Mouse (Mus musculus) limb, embryonic 12.5 days (tissue): Measurements from ENCODE around the gene Lrwd1. TPM values are rescaled to one million over a fixed set of nuclear protein-coding genes. Genes with fewer than 3 reads are reported as not detected.

Experiments
- ATAC-seq: fragments of 200-750 bp; cut with Nextera tagmentation; 2 replicates; pipeline ENCODE4 v1.8.0; 2017; ENCODE audit warnings: low read depth, moderate TSS enrichment; ENCODE audit not compliant: insufficient number of reproducible peaks, insufficient read depth, low FRiP score, low TSS enrichment
- H3K27ac ChIP-seq: fragments of 300-500 bp; sonication (generic); 2 replicates; pipeline ENCODE4 v1.5.1; 2016; ENCODE audit warnings: mild to moderate bottlenecking, moderate library complexity
- H3K27me3 ChIP-seq: fragments of 300-500 bp; sonication (generic); 2 replicates; pipeline ENCODE4 v1.6.1; 2016; ENCODE audit warnings: mild to moderate bottlenecking, moderate library complexity
- H3K36me3 ChIP-seq: fragments of 300-500 bp; sonication (generic); 2 replicates; pipeline ENCODE4 v1.6.1; 2016; ENCODE audit warnings: mild to moderate bottlenecking, moderate library complexity
- H3K4me1 ChIP-seq: fragments of 300-500 bp; sonication (generic); replicated peaks from 2 replicates; pipeline ENCODE4 v1.6.1; 2016
- H3K4me2 ChIP-seq: fragments of 300-500 bp; sonication (generic); 2 replicates; pipeline ENCODE4 v1.6.1; 2016; ENCODE audit warnings: mild to moderate bottlenecking, moderate library complexity
- H3K4me3 ChIP-seq: fragments of 300-500 bp; sonication (generic); replicated peaks from 2 replicates; pipeline ENCODE4 v1.5.1; 2016; ENCODE audit warnings: mild to moderate bottlenecking
- H3K9ac ChIP-seq: fragments of 300-500 bp; sonication (generic); replicated peaks from 2 replicates; pipeline ENCODE4 v1.6.1; 2016; ENCODE audit warnings: mild to moderate bottlenecking, moderate library complexity
- H3K9me3 ChIP-seq: fragments of 300-500 bp; sonication (generic); 2 replicates; pipeline ENCODE4 v1.6.1; 2016; ENCODE audit warnings: mild to moderate bottlenecking, moderate library complexity
- WGBS: fragments of 180-500 bp; shearing (Covaris S2); methylation state at CpG from one replicate; pipeline ENCODE4 v1.1.7; 2016; 5-methylcytosine and 5-hydroxymethylcytosine counted together
- polyA plus RNA-seq: library from polyadenylated mRNA; unstranded; fragments of >200 nt; fragmentation: Nextera tagmentation; extraction: Ambion mirVana; gene quantifications from 2 replicates; pipeline ENCODE4 v1.2.1, GENCODE M21; 2016

Lrwd1 gene
- polyA plus RNA-seq, 1 experiment from 2014 or later: 49.6 TPM

DNA sequence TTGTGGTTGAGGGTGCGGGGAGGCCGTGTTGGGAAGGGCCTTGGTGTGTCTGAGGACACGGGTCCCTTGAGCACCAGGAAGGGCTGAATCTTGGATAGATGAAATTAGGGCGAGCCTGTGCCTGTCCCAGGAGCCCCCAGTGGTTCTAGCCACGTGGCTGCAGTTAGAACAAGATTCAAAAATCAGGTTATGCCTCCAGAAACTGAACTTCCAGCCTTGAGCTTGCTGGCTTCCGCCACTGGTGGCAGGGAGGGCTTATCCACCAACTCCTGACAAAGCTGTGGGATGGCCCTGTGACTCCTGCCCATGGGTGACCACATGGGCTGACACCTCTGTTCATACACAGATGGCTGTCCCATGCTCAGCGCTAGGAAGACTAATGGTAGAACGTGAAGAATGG, 11.8 kb upstream of the Lrwd1 start:
- H3K9me3 ChIP-seq: peaks cover 6% of the 10 kb centered on the region; the same call in 1 of the 2 replicates
- 72% methylated on average over 8 of the region's 8 CpGs for WGBS
- H3K27me3 ChIP-seq: no peaks in the 10 kb centered on the region
- no peaks in the 10 kb centered on the region for H3K4me1 ChIP-seq
- H3K4me2 ChIP-seq: no peak overlapping the region
- ATAC-seq: no peak
- H3K36me3 ChIP-seq: no peaks in the 10 kb centered on the region
- no peak overlapping the region for H3K4me3 ChIP-seq
- no peak overlapping the region for H3K27ac ChIP-seq
- H3K9ac ChIP-seq: no peak overlapping the region

DNA sequence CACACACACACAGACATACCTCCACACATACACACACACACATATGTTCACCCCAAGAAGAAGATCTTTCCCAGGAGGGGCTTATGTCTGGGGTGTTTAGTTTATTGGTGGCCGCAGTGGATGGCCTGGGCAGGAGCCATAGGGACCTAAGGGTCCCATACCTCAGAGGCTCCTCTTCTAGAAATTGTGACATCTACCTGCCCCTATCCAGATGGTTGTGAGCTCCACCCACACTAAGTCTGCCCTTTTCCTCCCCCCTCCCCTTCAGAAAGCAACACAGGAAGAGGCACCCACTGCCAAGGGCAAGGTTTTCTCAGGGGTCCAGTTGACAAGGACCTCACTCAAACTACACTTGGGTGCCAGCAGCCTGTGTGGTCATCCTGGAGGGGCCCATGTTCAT, 11.1 kb upstream of the Lrwd1 start:
- Histone ChIP-seq H3K9ac (no peak overlapping the region), H3K9me3 (peaks cover 9% of the 10 kb centered on the region; the same call in 1 of the 2 replicates), H3K27me3 (no peaks in the 10 kb centered on the region), H3K27ac (no peak overlapping the region), H3K4me2 (no peak overlapping the region), H3K4me3 (no peak overlapping the region), H3K36me3 (peaks cover 7% of the 10 kb centered on the region), H3K4me1 (no peaks in the 10 kb centered on the region)
- 93% methylated on average over 1 of the region's 1 CpGs for WGBS
- ATAC-seq: no peak

DNA sequence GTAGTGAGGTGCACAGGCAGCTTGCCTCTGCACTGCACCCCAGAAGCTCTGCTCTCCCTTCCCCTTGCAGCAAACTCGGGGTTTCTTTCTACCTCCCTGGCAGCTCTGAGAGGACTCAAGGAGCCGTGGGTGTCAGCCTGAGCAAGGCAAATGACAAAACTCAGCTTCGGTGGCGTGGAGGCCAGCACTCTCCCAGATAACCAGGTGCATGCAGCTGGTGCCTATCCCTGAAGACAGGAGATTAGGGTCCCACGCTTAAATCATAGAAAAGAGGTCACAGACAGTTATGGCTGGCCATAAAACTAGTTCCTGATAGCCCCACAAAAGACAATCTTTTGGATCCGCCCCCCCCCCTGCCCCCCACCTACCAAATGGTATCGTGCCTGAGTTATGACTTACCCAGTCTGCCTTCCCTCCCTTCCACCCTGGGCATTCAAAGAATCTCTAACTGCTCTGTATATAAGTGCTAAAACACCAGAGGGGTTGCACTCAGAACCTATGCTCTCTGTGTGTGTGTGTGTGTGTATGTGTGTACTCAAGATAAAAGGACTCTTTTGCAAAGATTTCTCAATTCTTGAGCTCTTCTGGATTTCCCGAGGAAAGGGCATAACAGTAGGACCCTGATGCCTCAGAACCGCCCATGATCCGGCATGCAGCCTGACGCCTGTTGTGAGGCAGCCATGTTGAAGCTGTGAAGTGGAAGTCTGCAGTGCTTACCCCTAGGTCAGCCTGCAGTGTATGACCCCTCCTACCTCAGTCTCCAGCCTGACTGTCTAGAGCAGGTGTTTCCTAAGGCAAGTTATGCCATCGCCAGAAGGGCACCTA, 8.9 kb upstream of the Lrwd1 start:
- Histone ChIP-seq H3K4me2 (no peak overlapping the region), H3K4me1 (no peaks in the 10 kb centered on the region), H3K27ac (no peak overlapping the region), H3K9me3 (peaks cover 9% of the 10 kb centered on the region; the same call in 1 of the 2 replicates), H3K4me3 (no peak overlapping the region), H3K27me3 (no peaks in the 10 kb centered on the region), H3K36me3 (peaks cover 27% of the 10 kb centered on the region), H3K9ac (no peak overlapping the region)
- 62% methylated on average over 12 of the region's 12 CpGs for WGBS
- no peak for ATAC-seq

DNA sequence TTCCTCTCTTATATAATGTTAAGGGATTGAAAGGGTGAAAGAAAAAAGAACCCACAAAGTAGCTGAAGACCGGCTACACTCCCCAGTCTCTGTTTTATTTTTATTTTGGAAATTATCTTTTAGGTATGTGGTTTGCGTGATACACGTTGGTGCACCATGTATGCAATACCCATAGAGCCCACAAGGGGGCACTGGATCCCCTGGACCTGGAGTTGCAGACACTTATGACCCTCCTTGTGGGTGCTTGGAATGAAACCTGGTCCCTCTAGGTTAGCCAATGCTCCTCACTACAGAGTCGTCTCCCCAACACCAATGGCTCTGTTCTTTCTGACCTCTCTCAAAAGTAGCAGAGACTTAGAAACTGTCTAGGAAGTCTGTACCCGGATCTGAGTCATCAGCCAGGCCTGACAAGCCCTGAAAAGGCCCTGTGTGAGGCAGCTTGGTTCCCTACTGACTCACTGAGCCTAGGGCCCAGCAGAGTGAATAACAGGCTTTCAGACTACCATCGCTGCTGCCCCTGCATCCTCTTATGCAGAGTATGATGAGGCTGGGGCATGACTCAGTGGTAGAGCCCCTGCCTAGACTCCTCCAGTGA, 7.4 kb upstream of the Lrwd1 start:
- peaks cover 9% of the 10 kb centered on the region; the same call in 1 of the 2 replicates for H3K9me3 ChIP-seq
- no peaks in the 10 kb centered on the region for H3K4me1 ChIP-seq
- H3K4me3 ChIP-seq: no peak overlapping the region
- 89% methylated on average over 6 of the region's 6 CpGs for WGBS
- ATAC-seq: no peak
- H3K36me3 ChIP-seq: peaks cover 42% of the 10 kb centered on the region
- no peak overlapping the region for H3K9ac ChIP-seq
- no peaks in the 10 kb centered on the region for H3K27me3 ChIP-seq
- H3K27ac ChIP-seq: no peak overlapping the region
- H3K4me2 ChIP-seq: no peak overlapping the region

DNA sequence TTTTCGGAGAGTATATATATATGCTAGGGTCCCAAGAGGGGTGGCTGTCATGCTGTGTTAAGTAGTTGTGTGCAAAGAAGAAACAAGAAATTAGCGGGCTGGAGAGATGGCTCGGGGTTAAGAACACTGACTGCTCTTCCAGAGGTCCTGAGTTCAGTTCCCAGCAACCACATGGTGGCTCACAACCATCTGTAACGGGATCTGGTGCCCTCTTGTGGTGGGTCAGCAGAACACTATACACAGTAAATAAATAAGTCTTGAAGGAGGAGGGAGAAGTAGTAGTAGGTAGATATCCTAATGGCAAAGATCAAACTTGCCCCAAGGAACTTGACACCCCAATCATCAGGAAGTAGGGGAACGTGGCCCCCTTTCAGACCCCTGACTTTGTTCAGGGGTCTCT, 6.9 kb upstream of the Lrwd1 start:
- no peak for ATAC-seq
- H3K36me3 ChIP-seq: peaks cover 46% of the 10 kb centered on the region
- WGBS: 83% methylated on average over 5 of the region's 5 CpGs
- H3K9ac ChIP-seq: no peak overlapping the region
- no peak overlapping the region for H3K4me2 ChIP-seq
- H3K4me1 ChIP-seq: no peaks in the 10 kb centered on the region
- no peak overlapping the region for H3K27ac ChIP-seq
- no peak overlapping the region for H3K4me3 ChIP-seq
- peaks cover 9% of the 10 kb centered on the region; the same call in 1 of the 2 replicates for H3K9me3 ChIP-seq
- no peaks in the 10 kb centered on the region for H3K27me3 ChIP-seq

DNA sequence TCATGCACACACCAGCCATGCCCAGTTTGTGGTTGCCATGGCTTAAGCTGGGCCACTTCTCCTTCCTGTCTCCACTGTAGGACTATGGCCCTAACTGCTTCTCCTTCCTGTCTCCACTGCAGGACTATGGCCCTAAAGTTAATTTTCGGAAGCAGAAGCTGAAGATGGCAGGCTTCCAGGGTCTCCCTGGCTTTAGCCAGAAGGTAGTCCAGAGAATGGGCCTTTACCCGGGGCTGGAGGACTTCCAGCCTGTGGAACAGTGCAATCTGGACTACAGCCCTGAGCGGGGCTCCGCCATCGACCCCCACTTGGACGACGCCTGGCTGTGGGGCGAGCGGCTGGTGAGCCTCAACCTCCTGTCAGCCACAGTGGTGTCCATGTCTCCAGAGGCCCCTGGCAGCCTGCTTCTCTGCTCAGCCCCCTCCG, 4.2 kb upstream of the Lrwd1 start:
- H3K4me1 ChIP-seq: peaks cover 11% of the 10 kb centered on the region
- WGBS: 95% methylated on average over 10 of the region's 10 CpGs
- H3K9me3 ChIP-seq: peaks cover 9% of the 10 kb centered on the region; the same call in 1 of the 2 replicates
- H3K4me2 ChIP-seq: no peak overlapping the region
- H3K36me3 ChIP-seq: peaks cover 46% of the 10 kb centered on the region
- H3K4me3 ChIP-seq: no peak overlapping the region
- H3K9ac ChIP-seq: no peak overlapping the region
- H3K27ac ChIP-seq: no peak overlapping the region
- H3K27me3 ChIP-seq: no peaks in the 10 kb centered on the region
- no peak for ATAC-seq

DNA sequence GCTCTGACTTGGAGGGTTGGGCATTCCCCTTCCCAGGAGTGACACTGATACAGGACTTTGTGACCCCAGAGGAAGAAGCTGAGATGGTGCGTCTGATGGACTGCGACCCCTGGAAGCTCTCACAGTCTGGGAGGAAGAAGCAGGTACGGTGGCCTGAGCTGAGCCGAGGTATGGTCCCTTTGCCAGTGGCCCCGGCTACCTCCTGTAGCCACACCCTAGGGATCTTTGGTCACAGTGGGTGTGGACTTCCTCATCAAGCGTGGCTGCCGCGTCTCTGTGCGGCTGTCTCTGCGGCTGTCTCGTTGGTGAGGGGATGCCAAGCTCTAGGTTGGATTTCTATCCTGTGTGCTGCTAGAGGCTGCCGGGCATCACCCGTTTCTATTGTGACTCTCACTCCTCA, 3.5 kb upstream of the Lrwd1 start:
- Histone ChIP-seq H3K4me3 (no peak overlapping the region), H3K36me3 (peaks cover 46% of the 10 kb centered on the region), H3K4me1 (peaks cover 18% of the 10 kb centered on the region), H3K9me3 (peaks cover 9% of the 10 kb centered on the region; the same call in 1 of the 2 replicates), H3K4me2 (no peak overlapping the region), H3K9ac (no peak overlapping the region), H3K27me3 (no peaks in the 10 kb centered on the region), H3K27ac (no peak overlapping the region)
- ATAC-seq: no peak
- 94% methylated on average over 13 of the region's 13 CpGs for WGBS

DNA sequence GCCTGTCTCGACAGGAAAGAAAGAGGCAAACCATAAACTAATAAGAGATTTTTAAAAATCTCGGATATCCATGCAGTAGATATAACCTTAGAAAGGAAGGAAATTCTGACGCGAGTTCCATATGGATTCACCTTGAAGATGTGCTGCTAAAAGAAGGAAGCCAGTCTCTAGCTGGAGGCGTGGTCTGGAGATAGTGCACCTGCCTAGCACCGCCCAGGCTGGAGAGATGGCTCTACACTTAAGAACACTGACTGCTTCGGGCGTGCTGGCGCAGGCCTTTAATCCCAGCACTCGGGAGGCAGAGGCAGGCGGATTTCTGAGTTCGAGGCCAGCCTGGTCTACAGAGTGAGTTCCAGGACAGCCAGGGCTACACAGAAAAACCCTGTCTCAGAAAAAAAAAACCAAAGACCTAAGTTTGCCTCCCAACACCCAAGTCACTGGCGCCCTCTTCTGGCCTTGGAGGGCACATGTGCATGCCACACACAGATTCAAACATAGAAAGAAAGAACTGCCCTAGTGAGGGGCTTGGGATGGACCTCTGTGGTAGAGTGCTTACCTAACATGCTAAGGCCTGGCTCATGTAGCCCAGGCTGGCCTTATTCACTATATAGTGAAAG, 1.9 kb upstream of the Lrwd1 start:
- peaks cover 18% of the 10 kb centered on the region for H3K4me1 ChIP-seq
- no peak overlapping the region for H3K27ac ChIP-seq
- no peak overlapping the region for H3K9ac ChIP-seq
- 76% methylated on average over 13 of the region's 13 CpGs for WGBS
- ATAC-seq: no peak
- H3K36me3 ChIP-seq: peaks cover 58% of the 10 kb centered on the region
- H3K9me3 ChIP-seq: 0 out of 2 replicates have a peak, but pooled peaks cover 4% of the 10 kb centered on the region
- no peak overlapping the region for H3K4me2 ChIP-seq
- 0 out of 2 replicates have a peak overlapping the region, but pooled peaks have one; percentile 64 for H3K4me3 ChIP-seq
- H3K27me3 ChIP-seq: no peaks in the 10 kb centered on the region

DNA sequence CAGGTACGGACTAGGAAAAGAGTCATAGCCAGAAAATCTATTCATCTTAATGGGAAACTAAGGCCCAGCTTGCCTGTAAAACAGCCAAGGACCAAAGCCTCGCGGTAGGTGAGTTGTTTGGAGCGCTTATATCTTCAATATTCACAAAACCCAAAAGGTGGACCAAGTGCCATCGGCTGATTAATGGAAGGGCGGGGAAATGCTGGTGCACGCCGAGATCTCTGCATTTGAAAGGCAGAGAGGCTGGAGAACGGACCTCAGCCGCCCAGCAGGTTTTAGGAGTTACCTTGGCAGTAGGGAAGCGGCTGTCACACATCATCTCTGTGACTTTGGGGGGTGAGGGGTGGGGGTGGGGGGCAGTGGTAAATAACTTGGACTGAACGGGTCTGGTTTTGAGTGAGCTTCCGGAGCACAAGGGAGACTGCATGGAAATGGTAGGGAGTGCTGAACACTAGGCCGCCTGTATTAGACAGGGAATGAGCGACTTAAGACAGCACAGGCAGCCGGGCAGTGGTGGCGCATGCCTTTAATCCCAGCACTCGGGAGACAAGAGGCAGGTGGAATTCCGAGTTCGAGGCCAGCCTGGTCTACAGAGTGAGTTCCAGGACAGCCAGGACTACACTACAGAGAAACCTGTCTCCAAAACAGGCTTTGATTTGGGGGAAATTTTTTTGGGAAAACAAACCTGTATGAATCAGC, 567 bp upstream of the Lrwd1 start:
- H3K27me3 ChIP-seq: no peaks in the 10 kb centered on the region
- 12% methylated on average over 20 of the region's 20 CpGs for WGBS
- no peak overlapping the region for H3K27ac ChIP-seq
- H3K36me3 ChIP-seq: peaks cover 60% of the 10 kb centered on the region
- H3K4me2 ChIP-seq: peak overlapping the region; percentile 76
- peak overlapping the region; percentile 64 for H3K4me3 ChIP-seq
- ATAC-seq: no peak
- peak overlapping the region; percentile 81 for H3K9ac ChIP-seq
- H3K4me1 ChIP-seq: peaks cover 18% of the 10 kb centered on the region
- no peaks in the 10 kb centered on the region for H3K9me3 ChIP-seq

DNA sequence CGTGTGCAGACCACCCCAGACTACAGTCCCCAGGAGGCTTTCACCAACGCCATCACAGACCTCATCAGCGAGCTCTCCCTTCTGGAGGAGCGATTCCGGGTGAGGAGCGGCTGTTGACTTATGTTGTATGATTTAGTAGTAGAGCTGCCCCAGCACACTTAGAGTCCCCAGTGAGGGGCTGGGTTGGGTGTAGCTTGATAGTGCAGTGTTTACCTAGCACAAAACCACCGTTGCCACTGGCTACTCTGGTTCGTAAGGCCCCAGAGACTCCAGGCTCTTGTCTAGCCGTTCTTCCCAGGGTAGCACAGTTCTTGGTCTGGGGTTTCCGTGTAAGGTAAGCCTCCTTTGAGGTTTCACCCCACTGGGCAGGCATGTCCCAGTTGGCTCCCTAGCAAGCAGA, 13.7 kb downstream of the Lrwd1 start:
- H3K9me3 ChIP-seq: no peaks in the 10 kb centered on the region
- no peaks in the 10 kb centered on the region for H3K27me3 ChIP-seq
- H3K36me3 ChIP-seq: peaks cover 76% of the 10 kb centered on the region
- no peak overlapping the region for H3K27ac ChIP-seq
- no peak overlapping the region for H3K4me3 ChIP-seq
- WGBS: 89% methylated on average over 10 of the region's 10 CpGs
- H3K9ac ChIP-seq: no peak overlapping the region
- ATAC-seq: no peak
- H3K4me2 ChIP-seq: no peak overlapping the region
- peaks cover 14% of the 10 kb centered on the region for H3K4me1 ChIP-seq

DNA sequence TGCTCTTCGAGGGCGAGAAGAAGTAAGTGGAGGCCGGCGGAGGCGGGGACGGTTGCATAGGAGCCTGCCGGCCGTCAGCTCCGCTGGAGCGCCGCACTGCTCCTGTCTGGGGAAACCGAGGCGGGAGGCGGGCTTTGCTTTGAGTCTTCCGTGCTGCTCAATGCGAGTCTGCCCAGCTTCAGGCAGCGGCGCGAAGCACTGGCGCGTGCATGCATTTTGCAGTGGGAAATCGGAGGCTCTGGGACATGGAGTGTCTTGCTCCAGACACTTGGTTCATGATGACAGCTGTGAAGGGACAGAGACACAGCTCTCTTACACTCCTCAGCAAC, 19.1 kb downstream of the Lrwd1 start:
- peak overlapping the region; percentile 83 for H3K9ac ChIP-seq
- peaks cover 30% of the 10 kb centered on the region for H3K36me3 ChIP-seq
- 0 out of 2 replicates have a peak overlapping the region, but pooled peaks have one; percentile 56 for H3K27ac ChIP-seq
- WGBS: under 1% methylated on average over 22 of the region's 22 CpGs
- no peaks in the 10 kb centered on the region for H3K27me3 ChIP-seq
- peak overlapping the region; percentile 92 for H3K4me2 ChIP-seq
- no peak; the same call in 1 of the 2 replicates for ATAC-seq
- H3K4me3 ChIP-seq: peak overlapping the region; percentile 90
- H3K9me3 ChIP-seq: no peaks in the 10 kb centered on the region
- peaks cover 21% of the 10 kb centered on the region for H3K4me1 ChIP-seq
